30 mouse cellular contexts compared by ENCODE assay signal in the genomic region with DNA sequence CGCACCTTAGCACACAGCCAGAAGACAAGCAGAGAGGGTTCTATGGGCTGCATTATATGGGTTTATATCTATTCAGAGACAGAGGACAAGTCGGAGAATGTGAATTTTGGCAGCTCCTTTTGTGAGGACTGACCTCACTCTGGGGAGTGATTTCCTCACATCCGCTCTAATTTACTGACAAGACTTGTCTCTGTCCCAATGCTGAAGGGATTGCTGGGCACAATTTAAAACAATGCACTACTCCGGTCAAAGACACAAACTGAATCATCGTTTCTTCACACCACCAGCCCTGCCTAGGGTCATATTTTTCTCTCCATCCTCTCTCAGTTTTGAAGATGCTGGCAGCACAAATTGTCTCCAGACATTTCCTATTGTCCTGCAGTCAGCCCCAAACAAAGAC.
A peak's percentile ranks its signal among the peaks of the same experiment; 100 is the strongest.
DNase-seq lines count a peak whose midpoint lies in the region; ATAC-seq lines count a peak whose summit lies in the region.
"Had no signal": no experiment of that assay in that cellular context is flagged by ENCODE, and none has a peak within 500 bp of the region (broad histone marks: within the 10 kb centered on the region; RNA-seq: fewer than 3 reads in every experiment).

No protein-coding gene starts in this region.

- peak; percentile 5 for DNase-seq in adrenal gland, adult 8-10 months
- no peak for DNase-seq in adrenal gland, postnatal 25 days
- DNase-seq in kidney, postnatal 14 days = peak; percentile 22
- DNase-seq in kidney, adult 18-20 months = no peak
- no peak for DNase-seq in neural tube, embryonic 11.5 days (ENCODE audit: low spot score)
- DNase-seq in neural tube, embryonic 10.5 days (ENCODE audit: extremely low spot score, low spot score) = no peak
- DNase-seq in adrenal gland, postnatal 36 days = peak; percentile 11 to 16
- no peak for DNase-seq in heart, adult 18-20 months
- DNase-seq: cerebellum, adult 18-20 months; heart, postnatal 10 days; liver, embryonic 13.5 days; lung, adult 2 months; lung, postnatal 4 days; right cerebral cortex, adult 18-20 months; right cerebral cortex, postnatal 4 days; thymus, adult 18-20 months; thymus, postnatal 25 days had no signal

- H3K4me2 ChIP-seq in neural tube, embryonic 11.5 days (ENCODE audit: low read depth) = no peak overlapping the region
- H3K4me2 ChIP-seq: heart, embryonic 13.5 days; hindbrain, embryonic 14.5 days; limb, embryonic 12.5 days; liver, embryonic 13.5 days; midbrain, embryonic 12.5 days had no signal

- H3K36me3 ChIP-seq in neural tube, embryonic 11.5 days (ENCODE audit: control insufficient read depth, insufficient read depth, low read length) = no peaks in the 10 kb centered on the region
- H3K36me3 ChIP-seq: heart, embryonic 13.5 days; limb, embryonic 12.5 days; liver, embryonic 13.5 days; midbrain, embryonic 12.5 days had no signal

- WGBS in neural tube, embryonic 11.5 days = 52% methylated on average over 5 of the region's 5 CpGs

- H3K9ac ChIP-seq in neural tube, embryonic 11.5 days (ENCODE audit: low read length) = no peak overlapping the region
- H3K9ac ChIP-seq: heart, embryonic 13.5 days; hindbrain, embryonic 14.5 days; limb, embryonic 12.5 days; liver, embryonic 13.5 days; midbrain, embryonic 12.5 days had no signal

- no peaks in the 10 kb centered on the region for H3K9me3 ChIP-seq in neural tube, embryonic 11.5 days (ENCODE audit: control insufficient read depth, low read length)
- H3K9me3 ChIP-seq: heart, embryonic 13.5 days; limb, embryonic 12.5 days; liver, embryonic 13.5 days; midbrain, embryonic 12.5 days had no signal

- no peaks in the 10 kb centered on the region for H3K27me3 ChIP-seq in neural tube, embryonic 11.5 days (ENCODE audit: control insufficient read depth, insufficient read depth, low read length)
- H3K27me3 ChIP-seq: heart, embryonic 13.5 days; limb, embryonic 12.5 days; liver, embryonic 13.5 days; megakaryocyte, embryonic 14.5 days; midbrain, embryonic 12.5 days had no signal

- peaks cover 5% of the 10 kb centered on the region for H3K4me1 ChIP-seq in neural tube, embryonic 11.5 days (ENCODE audit: control insufficient read depth, insufficient read depth, low read length)
- H3K4me1 ChIP-seq: heart, embryonic 13.5 days; liver, embryonic 13.5 days had no signal

- H3K27ac ChIP-seq in neural tube, embryonic 11.5 days (ENCODE audit: low read depth, low read length) = peak overlapping the region; percentile 41; the same call in 1 of the 2 replicates
- H3K27ac ChIP-seq: heart, embryonic 13.5 days; hindbrain, embryonic 14.5 days; layer of hippocampus, adult 2 months; left cerebral cortex, adult 2 months; limb, embryonic 12.5 days; liver, embryonic 13.5 days; midbrain, embryonic 12.5 days; stomach, postnatal 0 days had no signal

- no peak overlapping the region for H3K4me3 ChIP-seq in neural tube, embryonic 11.5 days (ENCODE audit: low read depth, low read length)
- H3K4me3 ChIP-seq: erythroblast, embryonic 14.5 days; heart, embryonic 13.5 days; layer of hippocampus, adult 2 months; left cerebral cortex, adult 2 months; limb, embryonic 12.5 days; liver, embryonic 13.5 days; megakaryocyte, embryonic 14.5 days; midbrain, embryonic 12.5 days; myocyte had no signal

- ATAC-seq in neural tube, embryonic 11.5 days (ENCODE audit: insufficient read depth, low FRiP score, low TSS enrichment) = no peak
- ATAC-seq: activated CD4-positive, CD25-positive, alpha-beta regulatory T cell, adult 4 months; forebrain, embryonic 16.5 days; intestine, postnatal 0 days had no signal

Comparison
In these comparisons a context has a peak if more than half of its experiments do, and no peak if none do; other contexts are left out.
1. DNase-seq: peak in adrenal gland, adult 8-10 months (single experiment), kidney, postnatal 14 days (single experiment) and adrenal gland, postnatal 36 days (2 of 2); none in adrenal gland, postnatal 25 days (single experiment), kidney, adult 18-20 months (single experiment), neural tube, embryonic 11.5 days (single experiment), neural tube, embryonic 10.5 days (single experiment) and heart, adult 18-20 months (0 of 2).